Mouse (Mus musculus): ENCODE measurements at regions not wholly inside any gene's neighbourhood (a gene's known extent, or its start where the extent isn't known, plus 50 kb on each side); places are given as distances from the start of the nearest gene placed in this dataset.

- DNase-seq, result no peak
These were observed 230.5 kb downstream of the Foxo1 start for GRCm38 (mm10) chr3:52498506-52499228.

GRCm38 (mm10) chr3:52496965-52497364, 228.8 kb downstream of the Foxo1 start:
- DNase-seq, result no peak

- no peak for DNase-seq
These were observed 227.3 kb downstream of the Foxo1 start for GRCm38 (mm10) chr3:52495401-52495800.

- DNase-seq, result no peak
These were observed 226.8 kb downstream of the Foxo1 start for GRCm38 (mm10) chr3:52494924-52495323.

- no peak for DNase-seq
These were observed 211.1 kb downstream of the Foxo1 start for GRCm38 (mm10) chr3:52479186-52479585.

GRCm38 (mm10) chr3:52469900-52470299, 201.8 kb downstream of the Foxo1 start:
- no peak for DNase-seq

- DNase-seq, result no peak
These were observed 201.3 kb downstream of the Foxo1 start for GRCm38 (mm10) chr3:52469397-52469796.

GRCm38 (mm10) chr3:52468326-52468725, 200.2 kb downstream of the Foxo1 start:
- DNase-seq, result no peak

GRCm38 (mm10) chr3:52467876-52468275, 199.7 kb downstream of the Foxo1 start:
- no peak for DNase-seq

GRCm38 (mm10) chr3:52466984-52467565, 198.9 kb downstream of the Foxo1 start:
- DNase-seq, result no peak

- peak; percentile 68 to 71 for DNase-seq
These were observed 198.4 kb downstream of the Foxo1 start for GRCm38 (mm10) chr3:52466571-52466970.

- DNase-seq, result no peak
These were observed 195.8 kb downstream of the Foxo1 start for GRCm38 (mm10) chr3:52463911-52464310.

GRCm38 (mm10) chr3:52454955-52455354, 186.8 kb downstream of the Foxo1 start:
- DNase-seq, result no peak

- DNase-seq, result no peak
These were observed 184.9 kb downstream of the Foxo1 start for GRCm38 (mm10) chr3:52453041-52453440.

GRCm38 (mm10) chr3:52452345-52452744, 184.2 kb downstream of the Foxo1 start:
- DNase-seq, result peak in 1 of 2 experiments; percentile 15

GRCm38 (mm10) chr3:52446991-52447390, 178.9 kb downstream of the Foxo1 start:
- no peak for DNase-seq

- no peak for DNase-seq
These were observed 178.4 kb downstream of the Foxo1 start for GRCm38 (mm10) chr3:52446500-52446899.

GRCm38 (mm10) chr3:52444420-52445119, 176.4 kb downstream of the Foxo1 start:
- DNase-seq, result no peak

GRCm38 (mm10) chr3:52443856-52444255, 175.7 kb downstream of the Foxo1 start:
- DNase-seq, result peak; percentile 23 to 49

- no peak for DNase-seq
These were observed 161.0 kb downstream of the Foxo1 start for GRCm38 (mm10) chr3:52429014-52429589.

- DNase-seq, result no peak
These were observed 154.7 kb downstream of the Foxo1 start for GRCm38 (mm10) chr3:52422826-52423225.

GRCm38 (mm10) chr3:52416261-52416660, 148.1 kb downstream of the Foxo1 start:
- DNase-seq, result no peak

GRCm38 (mm10) chr3:52415361-52415760, 147.2 kb downstream of the Foxo1 start:
- no peak for DNase-seq

GRCm38 (mm10) chr3:52414017-52414416, 145.9 kb downstream of the Foxo1 start:
- no peak for DNase-seq

Measured in cerebellum, postnatal 10 days (tissue).